Mouse (Mus musculus) hindbrain, postnatal 0 days (tissue): Measurements from ENCODE around the gene Ccdc107. TPM values are rescaled to one million over a fixed set of nuclear protein-coding genes. Genes with fewer than 3 reads are reported as not detected.
A peak's percentile ranks its signal among the peaks of the same experiment; 100 is the strongest.

Experiments
- ATAC-seq: fragments of 200-750 bp; cut with Nextera tagmentation; 2 replicates; pipeline ENCODE4 v1.8.0; 2017; ENCODE audit warnings: mild to moderate bottlenecking, moderate TSS enrichment, moderate library complexity
- DNase-seq: peaks from one replicate; pipeline ENCODE4 v3.0.0-alpha.2; 2015; ENCODE audit warnings: low spot score
- H3K27ac ChIP-seq: fragments of 300-500 bp; sonication (generic); 2 replicates; pipeline ENCODE4 v1.5.1; 2014; ENCODE audit warnings: mild to moderate bottlenecking
- H3K27me3 ChIP-seq: fragments of 300-500 bp; sonication (generic); 2 replicates; pipeline ENCODE4 v1.6.1; 2014; ENCODE audit warnings: low read length, mixed read lengths; ENCODE audit not compliant: insufficient read depth
- H3K36me3 ChIP-seq: fragments of 300-500 bp; sonication (generic); 2 replicates; pipeline ENCODE4 v1.6.1; 2014; ENCODE audit warnings: low read length, mixed read lengths; ENCODE audit not compliant: insufficient read depth
- H3K4me1 ChIP-seq: fragments of 300-500 bp; sonication (generic); 2 replicates; pipeline ENCODE4 v1.6.1; 2014; ENCODE audit warnings: antibody characterized with exemption, low read length, mixed read lengths; ENCODE audit not compliant: insufficient read depth
- H3K4me2 ChIP-seq: fragments of 300-500 bp; sonication (generic); 2 replicates; pipeline ENCODE4 v1.6.1; 2014; ENCODE audit warnings: low read depth, mild to moderate bottlenecking, low read length, moderate library complexity, mixed read lengths
- H3K4me3 ChIP-seq: fragments of 300-500 bp; sonication (generic); 2 replicates; pipeline ENCODE4 v1.5.1; 2014; ENCODE audit warnings: low read length
- H3K9ac ChIP-seq: fragments of 300-500 bp; sonication (generic); replicated peaks from 2 replicates; pipeline ENCODE4 v1.6.1; 2014; ENCODE audit warnings: mild to moderate bottlenecking, low read length, moderate library complexity, mixed read lengths
- H3K9me3 ChIP-seq: fragments of 300-500 bp; sonication (generic); 2 replicates; pipeline ENCODE4 v1.6.1; 2016; ENCODE audit warnings: low read length, mixed read lengths
- CTCF ChIP-seq: IDR thresholded peaks from 2 replicates; pipeline ENCODE4 v1.5.1; 2016; ENCODE audit warnings: antibody characterized with exemption, control low read depth, low read depth
- WGBS: fragments of 180-500 bp; shearing (Covaris S2); extraction: QIAGEN DNeasy Blood & Tissue Kit; methylation state at CpG from one replicate; pipeline ENCODE4 v1.1.7; 2014; 5-methylcytosine and 5-hydroxymethylcytosine counted together
- polyA plus RNA-seq: library from polyadenylated mRNA; unstranded; fragments of >200 nt; fragmentation: Nextera tagmentation; extraction: Ambion mirVana; gene quantifications from 2 replicates; pipeline ENCODE4 v1.2.1, GENCODE M21; 2015
- total RNA-seq: library from RNA; depleted of rRNA; stranded (reverse); fragments of >200 nt; gene quantifications from 2 replicates; pipeline ENCODE4 v1.2.3, GENCODE M21; 2014

Gene Ccdc107
- total and polyA plus RNA-seq, 2 experiments from 2014 or later: 89.9 to 104 TPM

- no peak overlapping the region for H3K4me3 ChIP-seq
- DNase-seq: no peak
- H3K27me3 ChIP-seq: 0 out of 2 replicates have a peak, but pooled peaks cover 4% of the 10 kb centered on the region
- H3K4me2 ChIP-seq: no peak overlapping the region
- H3K9ac ChIP-seq: no peak overlapping the region
- no peaks in the 10 kb centered on the region for H3K9me3 ChIP-seq
- ATAC-seq: no peak
- no peak overlapping the region for H3K27ac ChIP-seq
- 85% methylated on average over 4 of the region's 4 CpGs for WGBS
- H3K36me3 ChIP-seq: no peaks in the 10 kb centered on the region
- TF ChIP-seq CTCF: no peak
- H3K4me1 ChIP-seq: 0 out of 2 replicates have a peak, but pooled peaks cover 3% of the 10 kb centered on the region
Measured at GRCm38 (mm10) chr4:43513791-43514190, 21.1 kb downstream of the Ccdc107 start.

GRCm38 (mm10) chr4:43515764-43516708, 23.3 kb downstream of the Ccdc107 start:
- Histone ChIP-seq H3K36me3 (no peaks in the 10 kb centered on the region), H3K4me1 (no peaks in the 10 kb centered on the region), H3K27me3 (no peaks in the 10 kb centered on the region), H3K27ac (no peak overlapping the region), H3K9ac (no peak overlapping the region), H3K4me2 (no peak overlapping the region), H3K4me3 (no peak overlapping the region), H3K9me3 (no peaks in the 10 kb centered on the region)
- WGBS: 76% methylated on average over 11 of the region's 11 CpGs
- ATAC-seq: no peak
- no peak for DNase-seq
- TF ChIP-seq CTCF: no peak

- Histone ChIP-seq H3K9ac (no peak overlapping the region), H3K4me3 (peak overlapping the region; percentile 16; the same call in 1 of the 2 replicates), H3K36me3 (no peaks in the 10 kb centered on the region), H3K27ac (no peak overlapping the region), H3K4me2 (peak overlapping the region; percentile 47), H3K4me1 (peaks cover 8% of the 10 kb centered on the region), H3K27me3 (no peaks in the 10 kb centered on the region; the same call in 1 of the 2 replicates), H3K9me3 (no peaks in the 10 kb centered on the region)
- DNase-seq (no peak), ATAC-seq (no peak)
- TF ChIP-seq CTCF: no peak
- 16% methylated on average over 10 of the region's 10 CpGs for WGBS
Measured at GRCm38 (mm10) chr4:43519551-43519950, 26.9 kb downstream of the Ccdc107 start.

GRCm38 (mm10) chr4:43519956-43520355, 27.3 kb downstream of the Ccdc107 start:
- DNase-seq: peak; percentile 91
- 15% methylated on average over 6 of the region's 6 CpGs for WGBS

GRCm38 (mm10) chr4:43527880-43528279, 35.2 kb downstream of the Ccdc107 start:
- DNase-seq (no peak), ATAC-seq (no peak)
- WGBS: 71% methylated on average over 5 of the region's 5 CpGs

More at GRCm38 (mm10) chr4:43519956-43520355, 27.3 kb downstream of the Ccdc107 start:
- peak overlapping the region; percentile 47 for H3K4me2 ChIP-seq
- peak; percentile 73 for ATAC-seq
- no peak overlapping the region for H3K27ac ChIP-seq
- no peak for TF ChIP-seq CTCF
- no peak overlapping the region for H3K9ac ChIP-seq
- H3K9me3 ChIP-seq: no peaks in the 10 kb centered on the region
- H3K4me1 ChIP-seq: peaks cover 8% of the 10 kb centered on the region
- H3K27me3 ChIP-seq: no peaks in the 10 kb centered on the region; the same call in 1 of the 2 replicates
- peak overlapping the region; percentile 16; the same call in 1 of the 2 replicates for H3K4me3 ChIP-seq
- H3K36me3 ChIP-seq: no peaks in the 10 kb centered on the region

GRCm38 (mm10) chr4:43528487-43528886, 35.8 kb downstream of the Ccdc107 start:
- 77% methylated on average over 9 of the region's 9 CpGs for WGBS
- Histone ChIP-seq H3K4me1 (peaks cover 8% of the 10 kb centered on the region), H3K9ac (no peak overlapping the region), H3K27ac (no peak overlapping the region), H3K4me3 (no peak overlapping the region), H3K4me2 (no peak overlapping the region), H3K36me3 (peaks cover 22% of the 10 kb centered on the region), H3K9me3 (no peaks in the 10 kb centered on the region), H3K27me3 (no peaks in the 10 kb centered on the region)
- no peak for ATAC-seq
- TF ChIP-seq CTCF: no peak
- DNase-seq: no peak

More at GRCm38 (mm10) chr4:43527880-43528279, 35.2 kb downstream of the Ccdc107 start:
- Histone ChIP-seq H3K9me3 (no peaks in the 10 kb centered on the region), H3K9ac (no peak overlapping the region), H3K4me3 (no peak overlapping the region), H3K4me1 (peaks cover 8% of the 10 kb centered on the region), H3K27ac (no peak overlapping the region), H3K4me2 (no peak overlapping the region), H3K27me3 (no peaks in the 10 kb centered on the region; the same call in 1 of the 2 replicates), H3K36me3 (peaks cover 16% of the 10 kb centered on the region)
- peak; percentile 47 for TF ChIP-seq CTCF
